Mouse (Mus musculus) mature B cell (primary cell): ENCODE data around the gene Ntf3.

Experiments
- in situ Hi-C: fragments of 300-500 bp; cut with MboI; formaldehyde crosslinking; loops from 2 replicates; pipeline ENCODE4 v1.14.3; 2019

Ntf3 gene

DNA sequence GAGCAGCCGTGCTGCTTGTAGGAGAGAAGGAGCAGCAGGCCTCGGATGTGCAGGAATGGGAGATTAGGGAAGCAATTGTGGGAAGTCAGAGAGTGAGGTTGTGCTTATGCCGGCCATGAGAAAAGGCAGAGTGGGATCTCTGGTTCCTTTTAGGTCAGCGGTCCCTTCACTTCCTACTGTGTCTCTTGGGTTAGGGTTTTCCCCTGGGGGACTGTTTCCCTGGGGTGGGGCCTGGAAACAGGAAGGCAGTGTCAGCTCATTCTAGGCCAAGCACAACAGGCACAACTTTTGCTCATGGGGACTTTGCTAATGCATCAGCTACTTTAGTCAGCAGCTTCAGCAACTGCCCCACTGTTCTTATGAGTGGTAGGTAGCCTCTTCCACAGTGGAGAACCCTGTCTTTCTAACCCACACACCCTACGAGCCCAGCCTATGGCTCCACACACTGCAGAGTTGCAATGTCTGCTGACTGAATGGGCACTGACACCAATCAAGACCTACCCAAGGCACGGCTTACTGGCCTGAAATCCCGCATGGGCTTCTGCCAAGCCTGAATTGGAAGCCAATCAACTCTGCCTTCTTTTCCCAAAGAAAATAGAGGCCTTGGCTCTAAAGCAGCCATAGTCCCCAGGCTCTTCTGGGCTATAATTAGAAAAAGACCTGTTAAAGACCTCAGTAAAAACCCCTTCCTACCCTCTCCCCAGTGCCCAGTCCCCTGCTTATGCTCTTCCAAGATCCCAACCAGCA lies 60.5 kb downstream of the Ntf3 start:
- in situ Hi-C loops: no loop called here

DNA sequence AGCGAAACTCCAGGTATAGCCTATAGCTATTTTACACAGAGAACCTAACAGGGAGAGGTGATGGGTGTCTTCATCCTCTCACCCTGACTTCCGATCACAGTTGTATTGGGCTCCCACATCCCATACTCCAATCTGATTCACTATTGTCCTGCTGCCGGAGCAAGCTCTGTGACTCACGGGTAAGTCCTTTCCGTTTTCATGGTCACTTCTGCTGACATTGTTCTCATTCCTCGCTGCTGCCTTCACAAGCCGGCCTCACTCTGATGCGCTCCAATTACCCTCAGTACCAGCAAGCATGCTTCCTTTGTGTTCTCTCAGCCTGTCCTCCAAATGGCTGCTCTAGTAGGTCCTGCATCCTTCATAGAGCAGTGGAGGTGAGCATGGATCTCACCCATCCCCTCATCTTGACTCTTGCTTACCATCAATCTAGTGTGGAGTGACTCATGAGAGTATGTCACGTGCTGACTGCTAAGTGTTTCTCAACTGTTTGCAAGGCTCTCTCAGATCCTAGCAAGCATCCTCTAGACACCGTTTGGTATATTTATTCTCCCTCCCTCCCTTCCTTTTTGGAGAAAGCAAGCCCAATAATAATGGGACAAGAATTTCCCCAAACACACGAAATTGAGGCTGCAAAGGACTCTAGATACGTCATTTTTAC lies 61.5 kb downstream of the Ntf3 start:
- in situ Hi-C loops: no loop called here

DNA sequence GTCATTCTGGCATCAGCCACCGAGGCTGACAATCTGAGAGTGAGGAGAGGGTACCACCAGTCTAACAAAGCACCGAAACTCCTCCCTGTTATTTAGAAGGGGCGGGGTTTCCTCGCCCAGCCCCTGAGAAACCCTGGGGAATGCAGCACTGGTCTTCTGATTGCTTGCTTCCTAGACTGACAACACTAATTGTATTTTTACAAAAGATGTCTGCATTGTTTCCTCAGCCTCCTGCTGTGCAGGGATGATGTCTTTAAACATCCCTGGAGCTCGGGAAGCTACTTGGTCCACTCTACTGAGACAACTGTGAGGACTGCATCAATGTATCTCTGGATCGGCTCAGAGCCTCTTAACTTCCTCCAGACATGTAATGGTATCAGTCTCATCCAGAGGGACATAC lies 64.1 kb downstream of the Ntf3 start:
- in situ Hi-C loops: no loop called here

DNA sequence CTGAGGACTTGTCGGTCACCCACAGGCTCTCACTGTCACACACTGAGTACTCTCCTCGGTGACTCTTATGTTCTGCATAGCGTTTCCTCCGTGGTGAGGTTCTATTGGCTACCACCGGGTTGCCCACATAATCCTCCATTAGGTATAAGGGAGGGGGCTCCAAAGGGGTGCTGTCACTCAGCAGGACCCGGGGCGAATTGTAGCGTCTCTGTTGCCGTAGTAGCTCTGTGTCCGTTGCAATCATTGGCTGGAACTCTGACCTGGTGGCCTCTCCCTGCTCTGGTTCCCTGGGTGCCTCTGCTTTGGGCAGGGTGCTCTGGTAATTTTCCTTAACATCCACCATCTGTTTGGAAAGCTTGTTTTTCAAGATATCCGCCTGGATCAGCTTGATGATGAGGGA lies 64.7 kb downstream of the Ntf3 start:
- in situ Hi-C loops: no loop called here

DNA sequence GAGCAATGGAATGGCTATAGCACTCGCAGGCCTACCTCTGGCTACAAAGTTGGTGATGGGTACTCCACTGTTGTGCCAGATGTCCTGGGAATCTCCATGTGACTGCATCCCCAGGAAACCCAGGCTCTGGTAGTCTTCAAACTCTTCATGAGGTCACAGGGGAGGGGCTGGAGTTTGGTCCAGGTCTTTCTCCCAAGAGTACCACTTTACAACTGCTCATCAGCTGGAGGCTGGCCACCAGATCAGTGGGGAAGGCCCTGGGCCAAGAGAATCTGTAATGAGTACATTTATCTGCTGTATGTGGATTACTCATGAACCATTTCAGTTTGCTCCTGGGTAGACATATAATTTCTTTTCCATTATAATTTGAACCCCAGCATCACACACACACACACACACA lies 66.1 kb downstream of the Ntf3 start:
- in situ Hi-C loops: no loop called here

DNA sequence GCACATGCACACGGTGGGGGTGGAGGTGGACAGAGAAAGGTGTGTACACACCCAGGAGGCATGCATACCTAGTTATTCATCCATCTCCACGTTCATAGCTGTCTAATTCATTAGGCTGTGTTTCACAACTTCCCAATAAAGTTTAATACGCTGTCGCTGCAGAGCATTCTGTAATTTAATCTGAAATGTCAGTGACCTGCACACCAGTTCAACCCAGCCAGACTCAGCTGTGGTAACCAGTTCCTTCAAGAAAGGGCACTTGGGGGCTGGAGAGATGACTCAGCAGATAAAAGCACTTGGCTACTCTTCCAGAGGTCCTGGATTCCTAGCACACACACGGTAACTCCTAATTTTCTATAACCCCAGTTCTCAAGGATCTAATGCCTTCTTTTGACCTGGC lies 69.2 kb downstream of the Ntf3 start:
- in situ Hi-C loops: no loop called here

DNA sequence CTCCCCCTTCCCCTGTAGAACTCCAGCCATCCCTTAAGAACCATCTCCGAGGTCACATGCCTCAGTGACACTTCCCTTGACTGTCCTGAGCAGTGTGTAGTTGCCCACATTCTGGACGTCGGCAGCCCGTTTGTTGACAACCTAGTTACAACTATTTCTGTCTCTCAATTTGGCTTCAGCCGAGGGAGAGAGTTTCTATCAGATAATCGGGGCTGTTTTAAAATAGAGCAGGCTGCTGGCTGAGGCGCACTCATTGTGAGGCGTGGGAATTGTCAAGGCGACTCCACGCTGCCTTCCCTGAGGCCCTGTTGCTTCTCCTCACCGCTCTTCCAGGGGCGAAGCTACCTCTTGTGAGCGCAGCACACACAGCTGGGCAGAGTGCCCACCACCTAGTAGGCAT lies 70.6 kb downstream of the Ntf3 start:
- in situ Hi-C loops: no loop called here

DNA sequence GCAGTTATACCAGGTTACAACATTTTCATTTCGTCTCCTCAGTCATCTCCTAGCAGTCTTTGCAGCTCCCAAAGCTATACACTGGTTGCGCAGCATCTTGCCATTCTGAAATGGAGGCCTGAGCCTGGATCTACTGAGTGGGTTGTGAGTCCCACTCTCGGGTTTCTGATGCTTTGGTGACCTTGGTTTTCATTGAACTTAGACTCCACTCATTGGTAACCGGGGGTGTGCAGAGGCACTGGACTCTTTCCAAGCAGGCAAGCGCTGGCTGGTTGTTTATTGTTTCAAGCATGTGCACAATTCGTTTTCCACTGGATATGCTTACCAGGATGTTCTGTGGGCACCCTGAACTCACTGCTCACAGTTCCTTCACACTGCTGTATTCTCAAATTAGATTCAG lies 71.7 kb downstream of the Ntf3 start:
- in situ Hi-C loops: no loop called here

DNA sequence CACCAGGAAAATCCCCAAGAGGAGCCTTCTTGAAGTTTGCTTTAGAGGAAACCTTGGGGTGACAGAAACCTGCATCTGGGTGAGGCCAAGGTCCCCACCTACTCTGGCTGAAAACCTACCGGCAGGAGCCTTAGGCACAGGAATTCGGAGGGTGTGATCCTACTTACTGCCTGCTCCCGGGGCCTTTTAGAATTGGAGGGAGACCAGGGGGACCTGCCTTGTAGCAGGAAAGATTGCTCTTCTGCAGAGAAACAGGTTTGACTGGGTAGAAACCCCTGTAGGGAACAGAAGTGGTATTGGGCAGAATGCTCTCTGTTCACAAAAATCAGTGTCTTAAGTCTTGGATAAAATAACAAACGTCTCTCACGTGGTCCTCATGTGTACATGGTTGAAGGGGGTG lies 74.7 kb downstream of the Ntf3 start:
- in situ Hi-C loops: no loop called here

DNA sequence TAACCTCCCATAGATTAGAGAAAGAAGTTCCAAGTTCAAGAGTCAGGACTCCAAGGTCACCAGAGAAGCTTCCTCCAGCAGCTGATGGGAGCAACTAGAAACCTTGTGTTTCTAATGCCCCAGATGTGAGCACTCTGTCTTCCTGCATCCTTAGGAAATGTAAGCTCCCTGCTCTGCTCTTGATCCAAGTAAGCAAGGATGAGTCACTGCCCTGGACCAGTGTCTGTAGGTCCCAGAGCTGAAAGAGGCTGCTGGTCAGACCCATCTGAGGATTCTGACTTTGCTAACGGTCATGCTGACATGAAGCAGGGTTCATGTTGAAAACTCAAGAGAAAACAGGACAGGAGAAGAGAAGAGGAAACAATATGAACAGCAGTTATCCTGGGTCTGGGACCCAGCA lies 76.6 kb downstream of the Ntf3 start:
- in situ Hi-C loops: no loop called here

DNA sequence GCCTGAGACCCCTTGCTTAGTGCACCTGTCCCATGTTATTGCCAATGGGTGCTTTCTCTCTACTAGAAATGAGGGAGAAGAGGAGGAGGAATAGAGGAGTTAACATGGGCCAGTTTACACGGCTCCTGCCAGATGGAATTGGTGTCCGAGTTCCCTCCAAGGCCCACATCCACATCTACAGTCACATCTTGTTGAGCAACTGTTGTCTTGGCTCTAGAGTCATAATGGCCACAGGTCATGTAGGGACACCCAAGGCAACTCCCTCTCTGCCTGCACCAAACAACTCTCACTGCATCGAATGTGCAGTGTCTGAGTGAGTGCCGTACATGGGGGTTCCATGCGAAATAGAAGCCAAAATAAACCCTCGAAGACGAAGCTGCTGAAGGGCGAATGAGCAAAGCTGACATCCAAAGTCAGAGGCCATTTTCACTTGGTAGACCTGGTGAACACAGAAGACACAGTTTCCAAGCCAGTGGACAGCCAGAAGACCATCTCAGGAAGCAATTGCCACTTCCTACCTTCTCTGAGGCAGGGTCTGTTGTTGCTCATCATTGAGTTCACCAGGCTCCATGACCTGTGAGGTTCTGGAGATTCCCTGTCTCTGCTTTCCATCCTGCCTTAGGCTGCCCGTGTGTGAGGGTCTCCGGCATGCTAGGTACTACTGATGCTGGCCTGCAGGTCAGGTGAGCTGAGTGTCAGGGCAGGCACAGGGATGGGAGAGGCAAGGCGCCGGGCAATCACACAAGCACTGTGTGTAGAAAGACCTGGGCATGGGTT lies 78.0 kb downstream of the Ntf3 start:
- in situ Hi-C loops: no loop called here

DNA sequence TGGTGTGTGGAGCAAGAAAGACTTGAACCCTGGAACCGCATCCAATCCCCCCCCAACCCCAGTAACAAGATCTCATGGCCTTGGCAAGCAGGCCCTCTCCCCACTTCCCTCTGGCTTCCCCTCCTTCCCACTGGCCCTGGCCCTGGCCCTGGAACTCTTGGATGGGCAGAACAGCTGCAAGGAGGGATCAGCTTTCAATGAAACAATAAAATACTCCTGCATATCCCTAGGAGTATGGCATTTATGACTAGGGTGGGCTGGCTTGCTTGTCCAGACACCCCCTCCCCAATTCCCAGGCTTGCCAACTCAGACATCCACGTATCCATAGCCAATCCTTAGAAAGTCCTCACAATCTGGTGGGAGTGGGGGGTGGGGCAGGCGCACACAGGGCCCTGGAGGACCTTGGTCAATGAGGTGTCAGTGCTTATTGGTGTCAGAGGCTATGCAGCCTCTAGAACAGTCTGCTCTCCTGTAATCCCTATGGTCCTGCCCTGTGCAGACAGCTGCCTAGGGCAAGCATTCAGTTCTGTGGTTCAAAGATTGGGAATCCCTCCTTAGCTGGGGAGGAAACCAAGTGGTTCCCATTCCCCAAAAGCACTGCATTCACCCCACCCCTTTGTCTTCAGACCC lies 80.3 kb downstream of the Ntf3 start:
- in situ Hi-C loops: no loop called here

DNA sequence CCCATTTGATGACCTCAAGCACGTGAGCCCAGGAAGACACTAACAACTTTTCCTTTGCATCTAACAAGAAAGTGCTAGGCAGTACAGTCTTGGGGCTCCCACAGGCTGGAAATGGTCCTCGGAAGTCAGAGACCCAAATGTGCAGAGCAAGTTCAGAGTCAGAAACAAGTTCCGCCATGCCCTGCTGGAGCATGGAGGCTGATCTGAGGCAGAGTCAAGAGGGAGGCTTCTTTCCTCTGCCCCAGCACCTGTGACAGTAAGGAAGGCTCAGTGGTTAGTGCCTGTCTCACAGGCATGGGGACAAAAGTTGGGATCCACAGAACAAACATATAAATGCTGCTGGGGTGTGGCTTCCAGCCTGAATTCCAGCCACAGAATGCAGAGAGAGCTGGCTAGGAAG lies 86.2 kb downstream of the Ntf3 start:
- in situ Hi-C loops: no loop called here

DNA sequence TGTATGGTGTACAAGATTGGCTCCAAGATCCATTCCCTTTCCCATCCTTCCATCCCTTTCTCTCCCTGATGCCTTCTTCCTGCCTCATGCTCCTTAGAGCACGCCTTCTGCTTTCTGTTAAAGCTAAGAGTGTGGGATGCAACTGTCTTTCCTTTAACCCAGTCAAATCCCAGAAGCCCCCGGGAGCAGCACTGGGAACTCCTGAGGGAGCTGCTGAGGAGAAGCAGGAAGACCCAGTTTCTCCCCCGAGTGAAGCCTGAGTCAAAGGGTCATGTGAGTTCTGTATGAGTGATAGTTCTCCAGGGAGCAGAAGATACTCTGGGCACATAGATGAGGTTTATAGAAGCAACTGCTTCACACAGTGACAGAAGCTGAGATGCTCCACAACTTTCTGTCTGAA lies 109.0 kb downstream of the Ntf3 start:
- in situ Hi-C loops: no loop called here

DNA sequence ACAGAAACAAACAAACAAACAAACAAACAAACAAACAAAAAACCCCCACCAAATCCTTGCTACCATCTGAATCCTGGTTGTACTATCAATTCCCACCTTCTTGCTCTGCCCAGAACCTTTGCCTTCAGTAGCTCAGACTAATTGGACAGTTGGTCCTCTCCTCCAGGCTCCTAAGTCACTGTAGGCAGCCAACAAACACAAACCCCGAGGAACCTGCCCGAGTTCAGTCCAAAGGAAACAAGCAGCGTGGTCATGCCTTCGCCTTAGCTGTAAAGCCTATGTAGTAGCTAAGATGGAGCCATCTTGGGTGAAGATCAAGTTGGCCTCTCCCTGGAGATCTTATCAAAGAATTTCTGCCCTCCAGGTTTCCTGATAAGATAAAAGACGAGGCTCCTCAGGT lies 113.6 kb downstream of the Ntf3 start:
- in situ Hi-C loops: no loop called here
